Mouse (Mus musculus): ENCODE measurements around the gene 2310057N15Rik. TPM values are rescaled to one million over a fixed set of nuclear protein-coding genes. Genes with fewer than 3 reads are reported as not detected.

2310057N15Rik gene
- polyA plus RNA-seq, 1 experiment from 2014 or later: not detected

Other genes with a start within 250 kb of the 2310057N15Rik start
- gene Cldn8, start 211.0 kb downstream of the 2310057N15Rik start, polyA plus RNA-seq (2016; fragmentation: Nextera tagmentation; extraction: Ambion mirVana): 1.4 TPM in 2 replicates
- gene Krtap24-1, start 161.9 kb downstream of the 2310057N15Rik start, polyA plus RNA-seq (2016; fragmentation: Nextera tagmentation; extraction: Ambion mirVana): not detected in 2 replicates
- gene 2310079G19Rik, start 146.5 kb downstream of the 2310057N15Rik start, polyA plus RNA-seq (2016; fragmentation: Nextera tagmentation; extraction: Ambion mirVana): not detected in 2 replicates
- gene Krtap26-1, start 126.4 kb downstream of the 2310057N15Rik start, polyA plus RNA-seq (2016; fragmentation: Nextera tagmentation; extraction: Ambion mirVana): not detected in 2 replicates
- gene Krtap27-1, start 102.5 kb downstream of the 2310057N15Rik start, polyA plus RNA-seq (2016; fragmentation: Nextera tagmentation; extraction: Ambion mirVana): not detected in 2 replicates
- gene 2310061N02Rik, start 66.2 kb downstream of the 2310057N15Rik start, polyA plus RNA-seq (2016; fragmentation: Nextera tagmentation; extraction: Ambion mirVana): not detected in 2 replicates
- not detected in 2 replicates for gene Krtap13-1, start 45.3 kb downstream of the 2310057N15Rik start, polyA plus RNA-seq (2016; fragmentation: Nextera tagmentation; extraction: Ambion mirVana)
- not detected in 2 replicates for gene Krtap13, start 22.6 kb downstream of the 2310057N15Rik start, polyA plus RNA-seq (2016; fragmentation: Nextera tagmentation; extraction: Ambion mirVana)
- not detected in 2 replicates for gene 2310034C09Rik, start 15.4 kb downstream of the 2310057N15Rik start, polyA plus RNA-seq (2016; fragmentation: Nextera tagmentation; extraction: Ambion mirVana)
- gene Gm5965, start 3.7 kb upstream of the 2310057N15Rik start, polyA plus RNA-seq (2016; fragmentation: Nextera tagmentation; extraction: Ambion mirVana): not detected in 2 replicates
- not detected in 2 replicates for gene Gm20741, start 38.0 kb upstream of the 2310057N15Rik start, polyA plus RNA-seq (2016; fragmentation: Nextera tagmentation; extraction: Ambion mirVana)
- not detected in 2 replicates for gene Krtap15, start 46.0 kb upstream of the 2310057N15Rik start, polyA plus RNA-seq (2016; fragmentation: Nextera tagmentation; extraction: Ambion mirVana)
- not detected in 2 replicates for gene Krtap14, start 51.9 kb upstream of the 2310057N15Rik start, polyA plus RNA-seq (2016; fragmentation: Nextera tagmentation; extraction: Ambion mirVana)
- gene Krtap19-1, start 95.2 kb upstream of the 2310057N15Rik start, polyA plus RNA-seq (2016; fragmentation: Nextera tagmentation; extraction: Ambion mirVana): not detected in 2 replicates
- gene Krtap19-2, start 100.1 kb upstream of the 2310057N15Rik start, polyA plus RNA-seq (2016; fragmentation: Nextera tagmentation; extraction: Ambion mirVana): not detected in 2 replicates
- gene Krtap19-3, start 103.8 kb upstream of the 2310057N15Rik start, polyA plus RNA-seq (2016; fragmentation: Nextera tagmentation; extraction: Ambion mirVana): not detected in 2 replicates
- gene Krtap19-4, start 110.9 kb upstream of the 2310057N15Rik start, polyA plus RNA-seq (2016; fragmentation: Nextera tagmentation; extraction: Ambion mirVana): not detected in 2 replicates
- not detected in 2 replicates for gene Krtap19-5, start 122.3 kb upstream of the 2310057N15Rik start, polyA plus RNA-seq (2016; fragmentation: Nextera tagmentation; extraction: Ambion mirVana)
- not detected in 2 replicates for gene Krtap19-9b, start 158.1 kb upstream of the 2310057N15Rik start, polyA plus RNA-seq (2016; fragmentation: Nextera tagmentation; extraction: Ambion mirVana)
- gene Krtap16-3, start 188.7 kb upstream of the 2310057N15Rik start, polyA plus RNA-seq (2016; fragmentation: Nextera tagmentation; extraction: Ambion mirVana): not detected in 2 replicates
- gene Krtap22-2, start 236.6 kb upstream of the 2310057N15Rik start, polyA plus RNA-seq (2016; fragmentation: Nextera tagmentation; extraction: Ambion mirVana): not detected in 2 replicates
- gene Gm10229, start 241.1 kb upstream of the 2310057N15Rik start, polyA plus RNA-seq (2016; fragmentation: Nextera tagmentation; extraction: Ambion mirVana): not detected in 2 replicates